Comparison of ENCODE assay signal across 30 mouse cellular contexts in genomic region chr10:76721746-76722145, GRCm38 (mm10). TPM values are rescaled to one million over a fixed set of nuclear protein-coding genes. Genes with fewer than 3 reads are reported as not detected.
"Had no signal": no experiment of that assay in that cellular context is flagged by ENCODE, and none has a peak within 500 bp of the region (broad histone marks: within the 10 kb centered on the region; RNA-seq: fewer than 3 reads in every experiment).

No protein-coding gene starts in this region.

- H3K27me3 ChIP-seq: heart, embryonic 13.5 days; heart, embryonic 15.5 days; hindbrain, embryonic 12.5 days; limb, embryonic 12.5 days; liver, embryonic 13.5 days; liver, embryonic 15.5 days had no signal

- H3K4me3 ChIP-seq: gastrocnemius, adult 2 months; heart, adult 2 months; heart, embryonic 13.5 days; heart, embryonic 15.5 days; hindbrain, embryonic 10.5 days; hindbrain, embryonic 12.5 days; layer of hippocampus, adult 2 months; left cerebral cortex, adult 2 months; limb, embryonic 10.5 days; limb, embryonic 12.5 days; liver, embryonic 13.5 days; liver, embryonic 15.5 days had no signal

- H3K9me3 ChIP-seq: heart, embryonic 13.5 days; heart, embryonic 15.5 days; hindbrain, embryonic 10.5 days; hindbrain, embryonic 12.5 days; limb, embryonic 10.5 days; limb, embryonic 12.5 days; liver, embryonic 13.5 days; liver, embryonic 15.5 days had no signal

- H3K36me3 ChIP-seq: hindbrain, embryonic 12.5 days; liver, embryonic 13.5 days; liver, embryonic 15.5 days had no signal

- DNase-seq: gastrocnemius, adult 2 months; gastrocnemius, postnatal 10 days; gastrocnemius, postnatal 25 days; heart, postnatal 14 days; heart, postnatal 4 days; kidney, adult 18-20 months; kidney, adult 8-10 months; kidney, postnatal 25 days; kidney, postnatal 4 days; liver; liver, embryonic 13.5 days had no signal

- ATAC-seq: hindbrain, embryonic 16.5 days; inflammation-experienced regulatory T-cells, adult 6 months; intestine, postnatal 0 days; liver, postnatal 0 days had no signal

- H3K4me1 ChIP-seq: hindbrain, embryonic 12.5 days; liver, embryonic 13.5 days; liver, embryonic 15.5 days had no signal

- H3K9ac ChIP-seq: heart, embryonic 13.5 days; heart, embryonic 15.5 days; hindbrain, embryonic 12.5 days; hindbrain, embryonic 14.5 days; limb, embryonic 12.5 days; liver, embryonic 13.5 days; liver, embryonic 15.5 days; liver, postnatal 0 days had no signal

- H3K4me2 ChIP-seq: heart, embryonic 11.5 days; heart, embryonic 13.5 days; heart, embryonic 15.5 days; hindbrain, embryonic 12.5 days; hindbrain, embryonic 14.5 days; limb, embryonic 12.5 days; liver, embryonic 11.5 days; liver, embryonic 13.5 days; liver, embryonic 15.5 days had no signal

- H3K27ac ChIP-seq: gastrocnemius, adult 2 months; heart, adult 2 months; heart, embryonic 13.5 days; heart, embryonic 15.5 days; hindbrain, embryonic 12.5 days; hindbrain, embryonic 14.5 days; kidney, postnatal 0 days; layer of hippocampus, adult 2 months; left cerebral cortex, adult 2 months; limb, embryonic 10.5 days; limb, embryonic 12.5 days; liver, embryonic 13.5 days; liver, embryonic 15.5 days had no signal

RNA-seq across cellular contexts. Expression of gene Col6a1, which starts 4.2 kb away (rescaled TPM):
- total RNA-seq: granulocyte monocyte progenitor cell, adult 5-6 weeks had no signal
- polyA plus RNA-seq: inflammation-experienced regulatory T-cells, adult 6 months had no signal
